Mouse (Mus musculus): ENCODE measurements around the gene Med13l. TPM values are rescaled to one million over a fixed set of nuclear protein-coding genes. Genes with fewer than 3 reads are reported as not detected.

The Med13l gene
- total RNA-seq, 2 experiments from 2014 or later: 25.1 to 25.6 TPM

- no peak for DNase-seq (ENCODE audit: low spot score)
Observed at GRCm38 (mm10) chr5:118654599-118654998, 94.1 kb downstream of the Med13l start.

- peak; percentile 36 for DNase-seq (ENCODE audit: low spot score)
Observed at GRCm38 (mm10) chr5:118655025-118655424, 94.5 kb downstream of the Med13l start.

GRCm38 (mm10) chr5:118655428-118655827, 94.9 kb downstream of the Med13l start:
- no peak for DNase-seq (ENCODE audit: low spot score)

GRCm38 (mm10) chr5:118655966-118656365, 95.5 kb downstream of the Med13l start:
- no peak for DNase-seq (ENCODE audit: low spot score)

GRCm38 (mm10) chr5:118658256-118658837, 97.9 kb downstream of the Med13l start:
- no peak for DNase-seq (ENCODE audit: low spot score)

- peak; percentile 49 for DNase-seq (ENCODE audit: low spot score)
Observed at GRCm38 (mm10) chr5:118659713-118660112, 99.2 kb downstream of the Med13l start.

- DNase-seq (ENCODE audit: low spot score): no peak
Observed at GRCm38 (mm10) chr5:118661751-118662150, 101.3 kb downstream of the Med13l start.

GRCm38 (mm10) chr5:118663999-118664398, 103.5 kb downstream of the Med13l start:
- peak; percentile 75 for DNase-seq (ENCODE audit: low spot score)

- DNase-seq (ENCODE audit: low spot score): no peak
Observed at GRCm38 (mm10) chr5:118665023-118665422, 104.5 kb downstream of the Med13l start.

GRCm38 (mm10) chr5:118666437-118667207, 106.1 kb downstream of the Med13l start:
- no peak for DNase-seq (ENCODE audit: low spot score)

GRCm38 (mm10) chr5:118667863-118668262, 107.4 kb downstream of the Med13l start:
- no peak for DNase-seq (ENCODE audit: low spot score)

- no peak for DNase-seq (ENCODE audit: low spot score)
Observed at GRCm38 (mm10) chr5:118668931-118669330, 108.5 kb downstream of the Med13l start.

GRCm38 (mm10) chr5:118672111-118672510, 111.6 kb downstream of the Med13l start:
- DNase-seq (ENCODE audit: low spot score): no peak

- DNase-seq (ENCODE audit: low spot score): no peak
Observed at GRCm38 (mm10) chr5:118673859-118674258, 113.4 kb downstream of the Med13l start.

- peak; percentile 29 for DNase-seq (ENCODE audit: low spot score)
Observed at GRCm38 (mm10) chr5:118674321-118674720, 113.8 kb downstream of the Med13l start.

- no peak for DNase-seq (ENCODE audit: low spot score)
Observed at GRCm38 (mm10) chr5:118675697-118676096, 115.2 kb downstream of the Med13l start.

GRCm38 (mm10) chr5:118676151-118676918, 115.9 kb downstream of the Med13l start:
- DNase-seq (ENCODE audit: low spot score): no peak

- DNase-seq (ENCODE audit: low spot score): no peak
Observed at GRCm38 (mm10) chr5:118679283-118679835, 118.9 kb downstream of the Med13l start.

- DNase-seq (ENCODE audit: low spot score): peak; percentile 56
Observed at GRCm38 (mm10) chr5:118680853-118681252, 120.4 kb downstream of the Med13l start.

- DNase-seq (ENCODE audit: low spot score): no peak
Observed at GRCm38 (mm10) chr5:118682007-118682406, 121.5 kb downstream of the Med13l start.

- no peak for DNase-seq (ENCODE audit: low spot score)
Observed at GRCm38 (mm10) chr5:118685145-118685544, 124.7 kb downstream of the Med13l start.

GRCm38 (mm10) chr5:118686021-118686420, 125.5 kb downstream of the Med13l start:
- DNase-seq (ENCODE audit: low spot score): no peak
